Mouse (Mus musculus) thymus, postnatal 10 days (tissue): ENCODE results near the gene Noxo1.

Source experiments
- DNase-seq, 2 experiments: peaks; one replicate each; pipeline ENCODE4 v3.0.0; 2021; ENCODE audit warnings: low spot score in 2 of 2

The Noxo1 gene

DNA sequence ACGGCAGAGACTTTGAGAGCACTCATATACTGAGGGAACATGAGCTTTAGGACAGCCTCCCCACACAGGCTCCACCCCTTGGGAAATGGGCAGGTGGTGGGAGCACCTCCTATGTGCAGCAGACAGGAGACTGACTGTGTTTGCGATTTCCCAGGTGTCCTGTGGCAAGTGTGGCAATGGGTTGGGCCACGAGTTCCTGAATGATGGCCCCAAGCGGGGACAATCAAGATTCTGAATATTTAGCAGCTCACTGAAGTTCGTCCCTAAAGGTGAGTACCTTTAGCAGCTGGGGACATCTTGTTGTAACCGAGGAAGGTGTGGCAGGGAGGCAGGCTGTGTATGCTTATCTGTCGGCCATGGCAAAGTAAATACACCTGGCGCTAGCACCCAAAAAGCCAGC is 43.9 kb downstream of the Noxo1 start:
- DNase-seq, result no peak

DNA sequence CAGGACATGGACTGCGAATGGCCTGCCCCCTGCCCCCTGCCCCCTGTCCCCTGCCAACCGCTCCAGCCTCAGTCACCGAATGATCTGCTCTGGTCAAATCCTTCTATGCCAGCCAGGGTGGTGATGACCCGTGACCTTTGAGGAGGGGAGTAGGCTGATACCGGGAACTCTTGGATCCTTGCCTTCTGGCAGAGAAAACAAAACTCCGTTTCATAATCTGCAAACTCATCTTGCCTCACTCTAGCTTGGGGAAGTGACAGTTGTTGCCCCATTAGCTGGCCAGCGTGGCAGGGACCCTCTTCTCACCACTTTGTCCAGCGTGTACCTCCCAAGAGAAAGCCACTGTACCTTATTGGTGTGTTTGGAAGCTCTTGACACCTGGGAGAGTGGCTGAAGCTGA is 46.3 kb downstream of the Noxo1 start:
- DNase-seq, result no peak

DNA sequence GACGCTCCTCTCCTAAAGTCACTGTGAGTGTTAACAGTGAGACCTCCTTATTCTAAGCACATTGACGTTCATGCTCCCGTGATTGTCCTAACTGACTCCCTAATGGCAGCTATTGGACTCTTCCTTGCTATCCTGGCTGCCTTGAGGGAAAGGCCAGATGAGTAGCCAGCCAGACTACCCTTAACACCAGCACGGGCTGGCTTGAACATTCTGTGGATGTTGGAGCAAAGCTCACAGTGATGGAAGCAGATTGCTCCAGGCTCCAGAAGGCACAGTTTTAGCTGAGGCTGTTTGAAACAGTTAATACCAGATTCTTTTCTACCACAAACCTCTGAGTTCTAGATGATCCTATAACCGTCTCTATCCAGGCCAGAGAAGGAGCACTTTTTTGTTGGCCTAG is 47.9 kb downstream of the Noxo1 start:
- DNase-seq, result no peak

DNA sequence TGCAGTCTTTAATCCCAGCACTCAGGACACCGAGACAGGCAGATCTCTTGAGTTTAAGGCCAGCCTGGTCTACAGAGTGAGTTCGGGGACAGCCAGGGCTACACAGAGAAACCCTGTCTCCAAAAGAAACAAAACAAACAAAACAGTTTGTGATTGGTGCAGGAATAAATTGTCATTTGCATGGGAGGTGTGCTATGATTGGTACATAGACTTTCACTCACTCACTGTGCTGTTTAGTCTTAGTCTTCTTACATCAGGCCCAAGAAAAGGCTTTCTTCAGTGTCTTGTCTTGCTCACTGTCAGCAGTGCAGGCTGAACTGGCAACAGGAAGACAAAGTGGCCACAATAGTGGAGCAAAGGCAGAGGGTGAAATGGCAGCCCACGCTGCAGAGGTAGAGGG is 48.3 kb downstream of the Noxo1 start:
- DNase-seq, result no peak

DNA sequence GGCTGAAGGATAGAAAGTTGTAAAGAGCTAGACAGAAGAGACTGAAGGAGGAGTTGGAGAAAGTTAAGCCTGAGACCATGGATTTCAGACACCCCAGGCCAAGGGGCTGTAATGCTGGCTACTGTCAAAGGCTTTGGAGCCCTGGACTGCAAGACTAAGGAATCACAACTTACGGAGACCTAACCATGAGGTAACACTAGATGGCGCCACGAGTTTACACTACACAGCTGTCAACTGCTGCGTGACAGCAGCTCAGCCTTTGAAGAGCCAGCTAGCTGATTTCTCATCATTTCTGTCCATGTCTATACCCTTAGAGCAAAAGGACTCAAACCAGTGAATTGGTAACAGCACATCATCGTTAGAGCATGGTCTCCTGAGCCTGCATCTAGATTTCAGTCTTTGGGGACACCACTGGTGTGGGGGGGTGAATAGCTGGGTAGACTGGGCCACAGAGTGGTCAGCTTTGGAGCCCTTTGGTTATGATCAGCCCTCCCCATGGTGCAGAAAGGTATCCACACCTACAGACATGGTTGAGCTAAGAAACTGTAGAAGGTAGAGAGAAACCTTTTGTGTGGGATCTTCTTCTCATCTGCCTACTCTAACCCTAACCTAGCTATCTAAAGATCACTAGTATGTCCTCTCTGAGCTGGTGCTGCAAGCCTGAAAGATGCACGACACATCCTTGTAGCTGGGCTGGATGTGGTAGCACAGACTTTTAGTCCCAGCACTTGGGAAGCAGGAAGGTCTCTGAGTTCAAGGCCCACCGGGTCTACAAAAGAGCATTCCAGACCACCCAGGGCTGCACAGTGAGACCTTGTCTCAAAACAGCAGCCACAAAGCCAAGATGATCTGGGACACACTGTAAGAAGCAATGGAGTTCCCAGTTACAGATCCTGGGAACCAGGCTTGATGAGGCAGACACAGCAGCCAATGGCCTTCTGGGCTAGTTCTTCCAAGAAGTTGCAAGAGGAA is 49.8 kb downstream of the Noxo1 start:
- peak; percentile 58 to 82 for DNase-seq

DNA sequence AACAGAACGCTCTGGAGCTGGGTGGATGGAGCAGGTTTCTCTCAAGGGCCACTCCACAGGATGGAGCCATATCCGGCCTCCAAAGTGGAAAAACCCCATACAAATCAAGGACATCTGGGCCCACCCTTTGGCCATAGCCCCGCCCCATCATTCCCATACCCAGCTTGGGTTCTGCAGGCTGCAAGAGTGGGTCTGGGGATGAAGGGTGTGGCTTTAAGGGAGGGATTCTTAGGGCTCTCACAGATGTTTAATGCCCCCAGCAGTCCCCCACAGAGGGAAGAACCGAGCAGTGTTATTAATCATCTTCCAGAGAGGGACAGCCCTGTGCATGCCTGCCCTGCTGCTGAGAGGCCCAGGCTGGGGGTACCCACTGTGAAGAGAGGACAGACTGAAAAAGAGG is 51.0 kb downstream of the Noxo1 start:
- no peak for DNase-seq
